11 mouse cellular contexts compared by ENCODE assay signal in genomic region chr2:20961295-20961694, GRCm38 (mm10). TPM values are rescaled to one million over a fixed set of nuclear protein-coding genes. Genes with fewer than 3 reads are reported as not detected.
DNase-seq lines count a peak whose midpoint lies in the region; ATAC-seq and TF ChIP-seq lines count a peak whose summit lies in the region.
"Had no signal": no experiment of that assay in that cellular context is flagged by ENCODE, and none has a peak within 500 bp of the region (broad histone marks: within the 10 kb centered on the region; RNA-seq: fewer than 3 reads in every experiment).

No protein-coding gene starts in this region.

- 0 out of 2 replicates have a peak overlapping the region, but pooled peaks have one; percentile 6 for H3K27ac ChIP-seq in left cerebral cortex, adult 2 months
- H3K27ac ChIP-seq in hindbrain, embryonic 16.5 days (ENCODE audit: low read depth, low read length), result no peak overlapping the region
- no peak overlapping the region for H3K27ac ChIP-seq in neural tube, embryonic 13.5 days (replicated peaks)
- H3K27ac ChIP-seq: embryonic facial prominence, embryonic 13.5 days; neural tube, embryonic 12.5 days had no signal

- H3K27me3 ChIP-seq in hindbrain, embryonic 16.5 days (replicated peaks; ENCODE audit: control insufficient read depth, insufficient read depth, low read length), result no peaks in the 10 kb centered on the region
- H3K27me3 ChIP-seq in neural tube, embryonic 13.5 days, result no peaks in the 10 kb centered on the region
- H3K27me3 ChIP-seq: embryonic facial prominence, embryonic 13.5 days; neural tube, embryonic 12.5 days had no signal

- ATAC-seq in common myeloid progenitor, adult 5-6 weeks (replicated peaks; ENCODE audit: low read depth, poor library complexity, severe bottlenecking), result peak; percentile 39; the same call in 1 of the 2 replicates
- no peak for ATAC-seq in hindbrain, embryonic 16.5 days
- no peak for ATAC-seq in neural tube, embryonic 13.5 days (ENCODE audit: low read depth)

- WGBS in hindbrain, embryonic 16.5 days, result 31% methylated on average over 8 of the region's 8 CpGs
- 44% methylated on average over 8 of the region's 8 CpGs for WGBS in neural tube, embryonic 13.5 days

- peak overlapping the region; percentile 18; the same call in 1 of the 2 replicates for H3K4me2 ChIP-seq in hindbrain, embryonic 16.5 days (ENCODE audit: low read length)
- H3K4me2 ChIP-seq in neural tube, embryonic 13.5 days, result peak overlapping the region; percentile 45
- H3K4me2 ChIP-seq: embryonic facial prominence, embryonic 13.5 days had no signal

- no peak overlapping the region for H3K4me3 ChIP-seq in left cerebral cortex, adult 2 months
- H3K4me3 ChIP-seq in hindbrain, embryonic 16.5 days (ENCODE audit: low read length), result no peak overlapping the region
- no peak overlapping the region for H3K4me3 ChIP-seq in neural tube, embryonic 13.5 days
- H3K4me3 ChIP-seq: embryonic facial prominence, embryonic 13.5 days; neural tube, embryonic 12.5 days had no signal

- DNase-seq in left cerebral cortex, adult 2 months (ENCODE audit: extremely low spot score in 1 of 2, low spot score in 2 of 2), result no peak
- DNase-seq in left cerebral cortex, postnatal 4 days, result no peak
- DNase-seq in ovary, postnatal 14 days (ENCODE audit: low spot score), result no peak
- no peak for DNase-seq in cerebellum, postnatal 36 days
- DNase-seq: gastrocnemius, postnatal 10 days; layer of hippocampus, postnatal 36 days had no signal

- H3K4me1 ChIP-seq in hindbrain, embryonic 16.5 days (ENCODE audit: control insufficient read depth, insufficient read depth, low read depth, low read length), result peaks cover 54% of the 10 kb centered on the region
- H3K4me1 ChIP-seq in neural tube, embryonic 13.5 days (replicated peaks), result peaks cover 83% of the 10 kb centered on the region

- no peaks in the 10 kb centered on the region for H3K9me3 ChIP-seq in hindbrain, embryonic 16.5 days (ENCODE audit: control insufficient read depth, low read length)
- H3K9me3 ChIP-seq in neural tube, embryonic 13.5 days, result no peaks in the 10 kb centered on the region
- H3K9me3 ChIP-seq: embryonic facial prominence, embryonic 13.5 days; neural tube, embryonic 12.5 days had no signal

- no peak overlapping the region for H3K9ac ChIP-seq in hindbrain, embryonic 16.5 days (ENCODE audit: low read depth, low read length)
- H3K9ac ChIP-seq in neural tube, embryonic 13.5 days, result peak overlapping the region; percentile 41; the same call in 1 of the 2 replicates
- H3K9ac ChIP-seq: embryonic facial prominence, embryonic 13.5 days; neural tube, embryonic 12.5 days had no signal

- no peak for TF ChIP-seq CTCF in left cerebral cortex, adult 2 months (IDR thresholded peaks at IDR 0.05)

- intact Hi-C loops in left cerebral cortex, adult 2 months (cut with DNase I), result no loop called here
- intact Hi-C loops in left cerebral cortex, postnatal 4 days (cut with DNase I), result loop anchor here (10.0 kb wide), 1 partner anchor 56 kb away; no protein-coding TSS in a partner anchor

- no peaks in the 10 kb centered on the region for H3K36me3 ChIP-seq in hindbrain, embryonic 16.5 days (ENCODE audit: control insufficient read depth, insufficient read depth, low read length)
- H3K36me3 ChIP-seq in neural tube, embryonic 13.5 days, result no peaks in the 10 kb centered on the region
- H3K36me3 ChIP-seq: embryonic facial prominence, embryonic 13.5 days; neural tube, embryonic 12.5 days had no signal

RNA-seq across cellular contexts. Expression of gene Arhgap21, which starts 7.4 kb away (rescaled TPM):
- total RNA-seq in left cerebral cortex, adult 2 months (2021), result 100 to 1,000 TPM; 299 to 304 TPM
- total RNA-seq in left cerebral cortex, postnatal 4 days (2021), result 100 to 1,000 TPM; 235 to 259 TPM
- 62.4 and 102 TPM in 2 replicates for total RNA-seq in common myeloid progenitor, adult 5-6 weeks (2017)
- polyA plus RNA-seq in hindbrain, embryonic 16.5 days (2015; fragmentation: Nextera tagmentation; extraction: Ambion mirVana), result 24.7 and 30.3 TPM in 2 replicates
- polyA plus RNA-seq in neural tube, embryonic 13.5 days (2015; fragmentation: Nextera tagmentation; extraction: Ambion mirVana), result 33.9 and 34.9 TPM in 2 replicates
